Mouse (Mus musculus): ENCODE results near the gene Mettl18. TPM values are rescaled to one million over a fixed set of nuclear protein-coding genes. Genes with fewer than 3 reads are reported as not detected.

Mettl18 gene
- 10.5 and 11.1 TPM in 2 replicates for polyA plus RNA-seq (2015; fragmentation: Nextera tagmentation; extraction: Ambion mirVana)

GRCm38 (mm10) chr1:163994721-163995608 lies at the start of gene Mettl18, which contains the start of gene BC055324:
Gene Mettl18 (plus strand): TSS chr1:163994889.
Gene BC055324 (minus strand): TSS chr1:163994796.
- Histone ChIP-seq H3K36me3 (ENCODE audit: insufficient read depth, low read length) (peaks cover 10% of the 10 kb centered on the region; the same call in 1 of the 2 replicates), H3K9ac (replicated peaks; ENCODE audit: low read length) (peak within 1 kb of the TSS; percentile 73), H3K27me3 (ENCODE audit: insufficient read depth, low read length) (no peaks in the 10 kb centered on the region), H3K4me1 (ENCODE audit: insufficient read depth, low read length) (peaks cover 13% of the 10 kb centered on the region; the same call in 1 of the 2 replicates), H3K9me3 (ENCODE audit: low read length) (no peaks in the 10 kb centered on the region), H3K4me2 (replicated peaks; ENCODE audit: low read depth, low read length) (peak within 1 kb of the TSS; percentile 78), H3K4me3 (ENCODE audit: low read length) (peak within 1 kb of the TSS; percentile 87), H3K27ac (ENCODE audit: low read length) (peak within 1 kb of the TSS; percentile 65)
- 4% methylated on average over 43 of the region's 43 CpGs for WGBS
- ATAC-seq (ENCODE audit: low FRiP score, low TSS enrichment), result peak; percentile 97

- no peaks in the 10 kb centered on the region for H3K9me3 ChIP-seq (ENCODE audit: low read length)
- no peaks in the 10 kb centered on the region for H3K27me3 ChIP-seq (ENCODE audit: insufficient read depth, low read length)
- H3K36me3 ChIP-seq (ENCODE audit: insufficient read depth, low read length), result peaks cover 70% of the 10 kb centered on the region
- H3K27ac ChIP-seq (ENCODE audit: low read length), result no peak overlapping the region
- H3K4me2 ChIP-seq (replicated peaks; ENCODE audit: low read depth, low read length), result no peak overlapping the region
- ATAC-seq (ENCODE audit: low FRiP score, low TSS enrichment), result no peak
- no peak overlapping the region for H3K4me3 ChIP-seq (ENCODE audit: low read length)
- no peaks in the 10 kb centered on the region for H3K4me1 ChIP-seq (ENCODE audit: insufficient read depth, low read length)
- H3K9ac ChIP-seq (replicated peaks; ENCODE audit: low read length), result no peak overlapping the region
- 87% methylated on average over 2 of the region's 2 CpGs for WGBS
Measured at GRCm38 (mm10) chr1:163953396-163953795, 41.3 kb upstream of the Mettl18 start.

GRCm38 (mm10) chr1:163958036-163958435 lies 36.7 kb upstream of the Mettl18 start:
- no peak overlapping the region for H3K27ac ChIP-seq (ENCODE audit: low read length)
- H3K9me3 ChIP-seq (ENCODE audit: low read length), result no peaks in the 10 kb centered on the region
- no peak for ATAC-seq (ENCODE audit: low FRiP score, low TSS enrichment)
- H3K4me1 ChIP-seq (ENCODE audit: insufficient read depth, low read length), result no peaks in the 10 kb centered on the region
- H3K4me3 ChIP-seq (ENCODE audit: low read length), result no peak overlapping the region
- H3K36me3 ChIP-seq (ENCODE audit: insufficient read depth, low read length), result peaks cover 58% of the 10 kb centered on the region
- H3K4me2 ChIP-seq (replicated peaks; ENCODE audit: low read depth, low read length), result no peak overlapping the region
- 89% methylated on average over 3 of the region's 3 CpGs for WGBS
- no peak overlapping the region for H3K9ac ChIP-seq (replicated peaks; ENCODE audit: low read length)
- H3K27me3 ChIP-seq (ENCODE audit: insufficient read depth, low read length), result no peaks in the 10 kb centered on the region

- Histone ChIP-seq H3K4me2 (replicated peaks; ENCODE audit: low read depth, low read length) (no peak overlapping the region), H3K9ac (replicated peaks; ENCODE audit: low read length) (no peak overlapping the region), H3K9me3 (ENCODE audit: low read length) (no peaks in the 10 kb centered on the region), H3K27me3 (ENCODE audit: insufficient read depth, low read length) (no peaks in the 10 kb centered on the region), H3K36me3 (ENCODE audit: insufficient read depth, low read length) (peaks cover 34% of the 10 kb centered on the region), H3K27ac (ENCODE audit: low read length) (no peak overlapping the region), H3K4me3 (ENCODE audit: low read length) (no peak overlapping the region), H3K4me1 (ENCODE audit: insufficient read depth, low read length) (no peaks in the 10 kb centered on the region)
- 94% methylated on average over 10 of the region's 10 CpGs for WGBS
- ATAC-seq (ENCODE audit: low FRiP score, low TSS enrichment), result no peak
Measured at GRCm38 (mm10) chr1:163964008-163964689, 30.5 kb upstream of the Mettl18 start.

- WGBS, result 65% methylated on average over 1 of the region's 1 CpGs
- no peak overlapping the region for H3K4me2 ChIP-seq (replicated peaks; ENCODE audit: low read depth, low read length)
Measured at GRCm38 (mm10) chr1:163974471-163974870, 20.2 kb upstream of the Mettl18 start.

GRCm38 (mm10) chr1:163975088-163975487 lies 19.6 kb upstream of the Mettl18 start:
- Histone ChIP-seq H3K9ac (replicated peaks; ENCODE audit: low read length) (no peak overlapping the region), H3K36me3 (ENCODE audit: insufficient read depth, low read length) (peaks cover 11% of the 10 kb centered on the region; the same call in 1 of the 2 replicates), H3K9me3 (ENCODE audit: low read length) (no peaks in the 10 kb centered on the region), H3K4me2 (replicated peaks; ENCODE audit: low read depth, low read length) (no peak overlapping the region), H3K4me3 (ENCODE audit: low read length) (no peak overlapping the region), H3K27me3 (ENCODE audit: insufficient read depth, low read length) (no peaks in the 10 kb centered on the region), H3K27ac (ENCODE audit: low read length) (no peak overlapping the region), H3K4me1 (ENCODE audit: insufficient read depth, low read length) (no peaks in the 10 kb centered on the region)
- WGBS, result 93% methylated on average over 2 of the region's 2 CpGs
- ATAC-seq (ENCODE audit: low FRiP score, low TSS enrichment), result no peak

More at GRCm38 (mm10) chr1:163974471-163974870, 20.2 kb upstream of the Mettl18 start:
- Histone ChIP-seq H3K36me3 (ENCODE audit: insufficient read depth, low read length) (peaks cover 6% of the 10 kb centered on the region; the same call in 1 of the 2 replicates), H3K9me3 (ENCODE audit: low read length) (no peaks in the 10 kb centered on the region), H3K27me3 (ENCODE audit: insufficient read depth, low read length) (no peaks in the 10 kb centered on the region), H3K4me3 (ENCODE audit: low read length) (no peak overlapping the region), H3K4me1 (ENCODE audit: insufficient read depth, low read length) (no peaks in the 10 kb centered on the region), H3K27ac (ENCODE audit: low read length) (no peak overlapping the region), H3K9ac (replicated peaks; ENCODE audit: low read length) (no peak overlapping the region)
- no peak for ATAC-seq (ENCODE audit: low FRiP score, low TSS enrichment)

- Histone ChIP-seq H3K4me1 (ENCODE audit: insufficient read depth, low read length) (no peaks in the 10 kb centered on the region), H3K9me3 (ENCODE audit: low read length) (no peaks in the 10 kb centered on the region), H3K36me3 (ENCODE audit: insufficient read depth, low read length) (peaks cover 22% of the 10 kb centered on the region; the same call in 1 of the 2 replicates), H3K9ac (replicated peaks; ENCODE audit: low read length) (no peak overlapping the region), H3K27ac (ENCODE audit: low read length) (no peak overlapping the region), H3K4me3 (ENCODE audit: low read length) (no peak overlapping the region), H3K4me2 (replicated peaks; ENCODE audit: low read depth, low read length) (no peak overlapping the region), H3K27me3 (ENCODE audit: insufficient read depth, low read length) (no peaks in the 10 kb centered on the region)
- 63% methylated on average over 1 of the region's 1 CpGs for WGBS
- no peak for ATAC-seq (ENCODE audit: low FRiP score, low TSS enrichment)
Measured at GRCm38 (mm10) chr1:163976515-163976914, 18.2 kb upstream of the Mettl18 start.

- 58% methylated on average over 4 of the region's 4 CpGs for WGBS
- no peak for ATAC-seq (ENCODE audit: low FRiP score, low TSS enrichment)
- no peak overlapping the region for H3K9ac ChIP-seq (replicated peaks; ENCODE audit: low read length)
- peaks cover 7% of the 10 kb centered on the region; the same call in 1 of the 2 replicates for H3K36me3 ChIP-seq (ENCODE audit: insufficient read depth, low read length)
- no peak overlapping the region for H3K4me2 ChIP-seq (replicated peaks; ENCODE audit: low read depth, low read length)
- no peak overlapping the region for H3K4me3 ChIP-seq (ENCODE audit: low read length)
- H3K27ac ChIP-seq (ENCODE audit: low read length), result no peak overlapping the region
- no peaks in the 10 kb centered on the region for H3K27me3 ChIP-seq (ENCODE audit: insufficient read depth, low read length)
- H3K9me3 ChIP-seq (ENCODE audit: low read length), result no peaks in the 10 kb centered on the region
- peaks cover 13% of the 10 kb centered on the region; the same call in 1 of the 2 replicates for H3K4me1 ChIP-seq (ENCODE audit: insufficient read depth, low read length)
Measured at GRCm38 (mm10) chr1:163992371-163992770, 2.3 kb upstream of the Mettl18 start.

- Histone ChIP-seq H3K36me3 (ENCODE audit: insufficient read depth, low read length) (peaks cover 10% of the 10 kb centered on the region; the same call in 1 of the 2 replicates), H3K9me3 (ENCODE audit: low read length) (no peaks in the 10 kb centered on the region), H3K27ac (ENCODE audit: low read length) (peak overlapping the region; percentile 20; the same call in 1 of the 2 replicates), H3K4me3 (ENCODE audit: low read length) (peak overlapping the region; percentile 87), H3K4me1 (ENCODE audit: insufficient read depth, low read length) (peaks cover 13% of the 10 kb centered on the region; the same call in 1 of the 2 replicates), H3K27me3 (ENCODE audit: insufficient read depth, low read length) (no peaks in the 10 kb centered on the region), H3K9ac (replicated peaks; ENCODE audit: low read length) (peak overlapping the region; percentile 73), H3K4me2 (replicated peaks; ENCODE audit: low read depth, low read length) (peak overlapping the region; percentile 78)
- under 1% methylated on average over 38 of the region's 38 CpGs for WGBS
- peak; percentile 40; the same call in 1 of the 2 replicates for ATAC-seq (ENCODE audit: low FRiP score, low TSS enrichment)
Measured at GRCm38 (mm10) chr1:163994173-163994720, 442 bp upstream of the Mettl18 start.
